Mouse (Mus musculus) midbrain, embryonic 11.5 days (tissue): Measurements from ENCODE around the gene Mars. TPM values are rescaled to one million over a fixed set of nuclear protein-coding genes. Genes with fewer than 3 reads are reported as not detected.

Source experiments
- ATAC-seq: fragments of 200-750 bp; cut with Nextera tagmentation; 2 replicates; pipeline ENCODE4 v1.8.0; 2017; ENCODE audit warnings: moderate TSS enrichment, moderate library complexity; ENCODE audit not compliant: low FRiP score
- DNase-seq: peaks from one replicate; pipeline ENCODE4 v3.0.0; 2015; ENCODE audit warnings: low spot score; ENCODE audit errors: missing footprints
- H3K27ac ChIP-seq: fragments of 300-500 bp; sonication (generic); 2 replicates; pipeline ENCODE4 v1.5.1; 2014; ENCODE audit warnings: low read depth, low read length
- H3K27me3 ChIP-seq: fragments of 300-500 bp; sonication (generic); 2 replicates; pipeline ENCODE4 v1.6.1; 2014; ENCODE audit warnings: mild to moderate bottlenecking, low read length, moderate library complexity, mixed read lengths; ENCODE audit not compliant: control insufficient read depth, insufficient read depth
- H3K36me3 ChIP-seq: fragments of 300-500 bp; sonication (generic); 2 replicates; pipeline ENCODE4 v1.6.1; 2014; ENCODE audit warnings: mild to moderate bottlenecking, low read length, moderate library complexity, mixed read lengths; ENCODE audit not compliant: control insufficient read depth, insufficient read depth
- H3K4me1 ChIP-seq: fragments of 300-500 bp; sonication (generic); 2 replicates; pipeline ENCODE4 v1.6.1; 2014; ENCODE audit warnings: low read length; ENCODE audit not compliant: control insufficient read depth, insufficient read depth
- H3K4me2 ChIP-seq: fragments of 300-500 bp; sonication (generic); 2 replicates; pipeline ENCODE4 v1.6.1; 2014; ENCODE audit warnings: mild to moderate bottlenecking, moderate library complexity
- H3K4me3 ChIP-seq: fragments of 300-500 bp; sonication (generic); 2 replicates; pipeline ENCODE4 v1.5.1; 2014; ENCODE audit warnings: low read depth, low read length
- H3K9ac ChIP-seq: fragments of 300-500 bp; sonication (generic); 2 replicates; pipeline ENCODE4 v1.6.1; 2014; ENCODE audit warnings: low read length
- H3K9me3 ChIP-seq: fragments of 300-500 bp; sonication (generic); 2 replicates; pipeline ENCODE4 v1.6.1; 2016; ENCODE audit warnings: low read length; ENCODE audit not compliant: control insufficient read depth
- WGBS: fragments of 180-500 bp; shearing (Covaris S2); extraction: QIAGEN DNeasy Blood & Tissue Kit; methylation state at CpG from one replicate; pipeline ENCODE4 v1.1.7; 2014; 5-methylcytosine and 5-hydroxymethylcytosine counted together
- polyA plus RNA-seq: library from polyadenylated mRNA; unstranded; fragments of >200 nt; fragmentation: Nextera tagmentation; extraction: Ambion mirVana; gene quantifications from 2 replicates; pipeline ENCODE4 v1.2.1, GENCODE M21; 2014

The Mars gene
- polyA plus RNA-seq, 1 experiment from 2014 or later, result 185 TPM

DNA sequence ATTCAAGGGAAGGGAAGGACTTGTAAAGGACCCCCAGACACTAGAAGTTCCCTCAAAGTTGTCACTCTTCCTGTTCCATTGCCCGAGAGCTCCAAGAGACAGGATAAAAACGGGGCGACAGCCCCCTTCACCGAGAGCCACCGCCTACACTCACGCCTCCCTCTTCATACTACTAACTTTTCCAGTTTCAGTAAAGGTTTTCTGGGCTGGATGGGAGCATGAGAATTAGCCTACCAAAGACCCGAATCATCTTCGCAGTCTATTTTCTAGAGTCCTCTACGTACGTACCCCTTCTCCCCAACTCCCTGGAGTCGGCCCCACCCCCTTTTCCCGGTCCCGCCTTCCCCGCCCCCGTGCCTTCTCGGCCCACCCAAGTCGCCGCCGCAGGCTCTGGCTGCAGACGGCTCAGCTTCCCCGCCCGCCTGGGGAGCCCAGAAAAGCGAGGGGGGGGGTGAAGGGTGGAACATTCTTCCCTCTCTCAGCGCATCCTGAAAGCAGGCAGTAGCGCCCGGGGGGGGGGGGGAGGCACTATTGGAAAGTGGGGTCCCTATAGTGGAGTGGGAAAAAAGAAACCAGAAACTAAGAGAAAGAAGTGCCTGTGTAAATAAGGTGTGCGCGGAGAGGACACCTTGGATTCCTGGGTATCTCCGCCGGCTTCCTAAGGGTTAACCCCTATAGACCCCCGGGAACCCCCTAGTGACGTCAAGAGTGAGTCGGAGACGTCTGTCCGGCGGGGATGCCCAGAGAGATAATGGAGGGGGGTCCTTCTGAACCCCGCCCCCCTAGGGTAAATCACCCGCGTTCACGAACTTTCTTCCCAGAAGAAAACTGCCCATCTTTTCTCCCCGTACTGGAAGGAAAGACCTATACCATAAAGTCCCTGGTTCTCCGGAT, 28.3 kb upstream of the Mars start:
- ATAC-seq (peak; percentile 53), DNase-seq (peak; percentile 97)
- Histone ChIP-seq H3K9me3 (no peaks in the 10 kb centered on the region), H3K4me3 (peak overlapping the region; percentile 39), H3K36me3 (no peaks in the 10 kb centered on the region), H3K27me3 (no peaks in the 10 kb centered on the region; the same call in 1 of the 2 replicates), H3K9ac (peak overlapping the region; percentile 43), H3K4me1 (peaks cover 27% of the 10 kb centered on the region), H3K4me2 (peak overlapping the region; percentile 85), H3K27ac (peak overlapping the region; percentile 67)
- 0% methylated on average over 40 of the region's 42 CpGs for WGBS

DNA sequence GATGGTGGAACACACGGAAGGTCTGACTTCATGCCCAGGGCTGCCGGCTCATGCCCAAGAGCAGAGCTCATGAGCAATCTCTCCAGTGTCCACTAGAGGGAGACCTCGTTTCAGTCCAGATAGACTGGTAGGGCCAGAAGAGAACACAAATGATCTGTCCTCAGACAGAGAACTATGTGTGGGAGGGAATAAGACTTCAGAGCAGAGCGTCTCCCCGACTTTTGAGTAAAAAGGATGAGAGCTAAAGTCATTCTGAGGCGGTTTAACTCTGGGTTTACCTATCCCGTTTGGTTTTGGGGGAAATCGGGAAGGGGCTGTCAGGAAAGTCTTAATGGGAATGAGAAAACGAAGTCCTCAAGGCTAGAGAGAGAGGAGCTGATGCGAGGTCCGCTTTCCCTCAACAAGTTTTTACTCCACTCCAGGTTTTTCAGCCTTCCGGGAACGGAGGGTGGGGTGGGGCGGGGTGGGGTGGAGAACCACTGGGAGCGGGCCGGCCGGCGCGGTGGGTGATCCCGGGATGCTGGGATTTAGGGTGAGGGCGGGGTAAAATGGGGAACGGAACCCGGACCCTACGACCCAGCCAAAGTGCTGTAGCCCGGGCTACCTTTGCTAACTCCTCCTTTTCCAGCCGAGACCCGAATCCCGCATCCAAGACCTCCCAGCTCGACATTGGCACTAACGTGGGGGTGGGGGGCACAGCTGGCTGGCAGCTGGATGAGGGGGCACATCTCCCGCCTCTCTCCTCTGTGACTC, 27.5 kb upstream of the Mars start:
- Histone ChIP-seq H3K9me3 (no peaks in the 10 kb centered on the region), H3K4me1 (peaks cover 27% of the 10 kb centered on the region), H3K4me3 (peak overlapping the region; percentile 39), H3K27ac (peak overlapping the region; percentile 67), H3K27me3 (no peaks in the 10 kb centered on the region; the same call in 1 of the 2 replicates), H3K36me3 (no peaks in the 10 kb centered on the region), H3K9ac (peak overlapping the region; percentile 43), H3K4me2 (peak overlapping the region; percentile 85)
- ATAC-seq (peak; percentile 63), DNase-seq (peak; percentile 98)
- WGBS, result under 1% methylated on average over 30 of the region's 31 CpGs

DNA sequence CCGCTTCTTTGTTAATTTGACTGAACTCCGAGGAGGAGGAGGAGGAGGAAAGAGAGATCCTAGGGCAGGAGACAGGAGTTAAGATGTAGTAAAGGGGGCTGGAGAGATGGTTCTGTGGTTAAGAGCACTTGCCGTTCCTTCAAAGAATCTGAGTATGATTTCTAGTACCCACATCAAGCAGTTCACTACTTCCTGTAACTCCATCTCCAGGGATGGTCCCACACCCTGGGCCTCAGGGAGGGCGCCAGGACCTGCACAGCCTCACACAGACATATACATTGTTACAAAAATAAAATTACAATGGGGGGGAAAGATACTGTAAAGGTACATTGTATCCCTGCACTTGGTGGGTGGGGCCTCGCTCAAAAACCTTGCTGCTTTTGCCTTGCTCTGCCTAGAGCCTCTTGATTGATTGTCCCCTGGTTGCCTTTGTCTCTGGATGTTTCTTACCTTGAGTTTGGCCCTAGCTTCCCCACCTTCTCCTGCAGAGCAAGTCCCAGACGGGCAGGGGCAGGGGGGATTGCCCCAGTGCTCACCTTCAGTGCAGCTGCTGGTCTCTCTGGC, 26.0 kb upstream of the Mars start:
- no peaks in the 10 kb centered on the region; the same call in 1 of the 2 replicates for H3K27me3 ChIP-seq
- no peak overlapping the region for H3K9ac ChIP-seq
- WGBS, result 84% methylated on average over 6 of the region's 6 CpGs
- no peak overlapping the region for H3K27ac ChIP-seq
- ATAC-seq (no peak), DNase-seq (peak; percentile 70)
- H3K4me2 ChIP-seq, result no peak overlapping the region
- peaks cover 27% of the 10 kb centered on the region for H3K4me1 ChIP-seq
- no peak overlapping the region for H3K4me3 ChIP-seq
- no peaks in the 10 kb centered on the region for H3K36me3 ChIP-seq
- H3K9me3 ChIP-seq, result no peaks in the 10 kb centered on the region

DNA sequence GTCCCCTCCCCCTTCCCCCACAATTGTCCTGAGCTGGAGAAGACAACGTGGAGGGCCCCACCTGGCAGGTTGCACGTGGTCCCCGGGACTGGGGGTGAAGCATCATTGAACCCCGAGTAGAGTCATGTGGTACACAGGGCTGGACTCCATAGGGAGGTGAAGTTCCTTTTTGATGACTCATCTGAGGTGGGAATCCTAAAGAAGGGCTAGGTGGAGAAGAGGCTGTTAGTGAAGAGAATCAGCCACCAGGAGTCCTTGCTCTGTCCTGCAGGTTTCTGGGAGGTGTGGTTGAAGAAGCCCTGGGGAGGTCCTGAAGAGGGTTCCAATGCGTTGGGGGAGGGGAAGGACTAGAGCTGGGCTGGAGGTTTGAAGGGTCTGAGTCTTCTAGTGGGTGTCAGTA, 25.4 kb upstream of the Mars start:
- Histone ChIP-seq H3K4me2 (no peak overlapping the region), H3K9ac (no peak overlapping the region), H3K27ac (no peak overlapping the region), H3K4me3 (no peak overlapping the region), H3K27me3 (no peaks in the 10 kb centered on the region; the same call in 1 of the 2 replicates), H3K4me1 (peaks cover 23% of the 10 kb centered on the region), H3K36me3 (no peaks in the 10 kb centered on the region), H3K9me3 (no peaks in the 10 kb centered on the region)
- WGBS, result 76% methylated on average over 5 of the region's 5 CpGs
- ATAC-seq (no peak), DNase-seq (peak; percentile 59)

DNA sequence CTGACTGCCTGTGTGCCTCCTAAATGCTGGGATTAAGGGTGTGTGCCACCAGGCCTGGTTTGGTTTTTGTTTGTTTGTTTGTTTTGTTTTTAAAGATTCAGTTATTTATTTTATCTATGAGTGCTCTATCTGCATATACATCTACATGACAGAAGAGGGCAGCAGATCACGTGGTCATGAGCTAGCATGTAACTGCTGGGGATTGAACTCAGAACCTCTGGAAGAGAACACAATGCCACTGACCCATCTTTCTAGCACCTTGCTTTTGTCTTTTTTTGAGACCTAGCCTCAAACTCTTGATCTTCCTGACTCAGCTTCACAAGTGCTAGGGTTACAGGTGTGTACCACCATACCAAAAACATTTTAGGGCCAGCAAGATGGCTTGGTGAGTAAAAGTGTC, 23.7 kb upstream of the Mars start:
- peak; percentile 65 for DNase-seq
- Histone ChIP-seq H3K27ac (no peak overlapping the region), H3K36me3 (no peaks in the 10 kb centered on the region; the same call in 1 of the 2 replicates), H3K9me3 (no peaks in the 10 kb centered on the region), H3K4me3 (no peak overlapping the region), H3K27me3 (no peaks in the 10 kb centered on the region), H3K4me1 (peaks cover 8% of the 10 kb centered on the region), H3K4me2 (no peak overlapping the region), H3K9ac (no peak overlapping the region)
- ATAC-seq, result no peak
- 63% methylated on average over 1 of the region's 1 CpGs for WGBS

DNA sequence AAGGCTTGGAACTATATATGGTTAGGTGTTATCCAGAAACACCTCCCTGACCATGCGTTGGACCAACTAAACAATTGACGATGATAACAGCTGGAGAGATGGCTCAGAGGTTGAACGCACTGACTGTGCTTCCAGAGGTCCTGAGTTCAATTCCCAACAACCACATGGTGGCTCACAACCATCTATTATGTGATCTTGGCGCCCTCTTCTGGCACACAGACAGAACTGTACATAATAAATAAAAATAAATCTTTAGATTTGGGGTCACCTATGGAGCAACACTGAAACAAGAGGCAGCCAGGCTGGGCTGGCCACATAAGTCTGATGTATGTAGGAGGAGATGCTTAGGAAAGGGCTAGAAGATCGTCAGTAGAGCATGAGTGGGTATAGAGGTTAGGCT, 21.6 kb upstream of the Mars start:
- Histone ChIP-seq H3K9me3 (no peaks in the 10 kb centered on the region), H3K27me3 (peaks cover 12% of the 10 kb centered on the region), H3K4me3 (no peak overlapping the region), H3K36me3 (no peaks in the 10 kb centered on the region; the same call in 1 of the 2 replicates), H3K9ac (no peak overlapping the region), H3K4me2 (no peak overlapping the region), H3K4me1 (0 out of 2 replicates have a peak, but pooled peaks cover 2% of the 10 kb centered on the region), H3K27ac (no peak overlapping the region)
- peak; percentile 85 for DNase-seq
- ATAC-seq, result no peak
- 69% methylated on average over 5 of the region's 5 CpGs for WGBS

DNA sequence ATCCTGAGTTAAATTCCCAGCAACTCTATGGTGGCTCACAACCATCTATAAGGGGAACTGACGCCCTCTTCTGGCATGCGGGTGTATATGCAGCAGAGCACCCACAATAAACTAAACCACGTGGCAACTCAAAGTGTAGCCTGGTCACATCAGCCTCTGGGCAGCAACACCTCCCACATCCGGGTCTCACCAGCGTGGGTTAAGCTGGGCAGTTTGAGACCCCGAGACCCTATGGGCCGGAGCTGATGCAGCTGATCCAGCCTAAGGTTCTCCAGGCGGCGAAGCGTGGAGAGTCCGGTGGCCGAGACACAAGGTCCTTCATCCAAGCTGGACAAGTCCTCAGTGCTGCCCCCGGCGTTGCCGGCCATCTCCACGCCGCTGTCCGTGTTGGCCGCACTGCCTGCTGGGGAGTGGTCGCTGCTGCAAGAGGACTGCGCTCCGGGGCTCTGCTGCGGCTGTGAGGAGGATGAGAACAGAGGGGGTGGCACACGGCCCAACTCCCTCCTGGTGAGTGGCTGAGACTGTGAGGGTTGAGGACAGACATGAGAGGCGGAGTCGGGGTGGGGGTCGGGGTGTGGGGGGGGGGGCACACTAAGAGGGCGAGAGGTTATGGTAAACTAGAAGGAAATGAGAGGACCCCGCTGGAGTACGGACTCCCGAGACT, 20.8 kb upstream of the Mars start:
- Histone ChIP-seq H3K27me3 (peaks cover 20% of the 10 kb centered on the region), H3K4me1 (0 out of 2 replicates have a peak, but pooled peaks cover 2% of the 10 kb centered on the region), H3K36me3 (no peaks in the 10 kb centered on the region; the same call in 1 of the 2 replicates), H3K4me2 (peak overlapping the region; percentile 39), H3K4me3 (peak overlapping the region; percentile 15; the same call in 1 of the 2 replicates), H3K9ac (no peak overlapping the region; the same call in 1 of the 2 replicates), H3K27ac (no peak overlapping the region), H3K9me3 (no peaks in the 10 kb centered on the region)
- ATAC-seq (peak; percentile 57), DNase-seq (peak; percentile 87)
- WGBS, result 27% methylated on average over 30 of the region's 31 CpGs

DNA sequence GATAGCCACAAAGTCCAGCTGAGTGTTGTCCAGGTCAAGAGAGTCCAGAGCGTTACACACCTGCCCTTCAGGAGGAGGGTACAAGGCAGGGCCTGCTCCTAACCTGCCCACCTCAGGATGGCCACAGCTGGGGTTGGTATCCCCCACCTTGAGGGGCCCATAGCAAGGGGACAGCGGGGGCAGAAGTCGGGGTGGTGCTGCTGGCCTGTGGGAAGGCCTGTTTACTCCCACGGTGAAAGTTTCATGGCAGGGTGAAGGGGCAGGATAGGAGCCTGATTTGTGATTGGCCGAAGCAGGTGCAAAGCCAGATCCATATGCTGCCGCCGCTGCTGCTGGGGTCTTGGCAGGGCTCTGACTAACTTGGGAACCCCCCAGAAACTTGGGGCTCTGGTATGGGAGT, 18.6 kb upstream of the Mars start:
- peaks cover 42% of the 10 kb centered on the region for H3K27me3 ChIP-seq
- WGBS, result 84% methylated on average over 7 of the region's 7 CpGs
- H3K4me3 ChIP-seq, result no peak overlapping the region
- H3K36me3 ChIP-seq, result no peaks in the 10 kb centered on the region; the same call in 1 of the 2 replicates
- ATAC-seq (no peak), DNase-seq (peak; percentile 21)
- no peak overlapping the region for H3K27ac ChIP-seq
- no peaks in the 10 kb centered on the region for H3K9me3 ChIP-seq
- peaks cover 12% of the 10 kb centered on the region for H3K4me1 ChIP-seq
- no peak overlapping the region for H3K9ac ChIP-seq
- no peak overlapping the region for H3K4me2 ChIP-seq
